Mouse (Mus musculus): ENCODE measurements around the gene Gtsf1l.

- TF ChIP-seq CTCF (IDR thresholded peaks at IDR 0.05; ENCODE audit: borderline replicate concordance, control insufficient read depth, extremely low read depth, insufficient read depth, low read length, poor library complexity): no peak
- TF ChIP-seq POLR2A (IDR thresholded peaks at IDR 0.05; ENCODE audit: control insufficient read depth, extremely low read depth, insufficient read depth, low read length, poor library complexity): no peak
Measured at GRCm38 (mm10) chr2:163122319-163122718, 34.7 kb upstream of the Gtsf1l start.

All from thymus, adult 2 months (tissue).